Mouse (Mus musculus): ENCODE data around the gene Apom.
"Not testable (repeated sequence)": the region's sequence is repeated elsewhere in the genome, so short reads cannot be mapped to it uniquely, and the experiment has no call there.

The Apom gene

DNA sequence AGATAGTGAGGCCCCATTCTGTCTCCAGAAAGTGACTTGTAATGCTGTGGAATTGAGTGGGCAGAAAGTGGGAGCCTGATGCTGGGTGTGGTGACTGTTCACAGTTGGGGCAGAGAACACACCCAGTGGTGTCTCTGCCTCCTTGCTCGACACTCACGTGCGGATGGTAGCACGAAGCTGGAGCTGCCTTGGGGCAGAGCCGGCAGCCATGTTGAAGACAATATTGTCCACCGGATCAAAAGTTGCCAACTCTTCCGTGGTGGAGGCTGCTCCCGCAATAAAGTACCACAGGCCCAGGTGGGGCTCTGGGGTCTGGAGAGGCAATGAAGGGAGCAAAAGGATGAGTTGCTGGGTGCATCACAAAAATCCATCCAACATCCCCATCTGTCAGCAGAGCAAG, 812 bp downstream of the Apom start:
- no peak for DNase-seq (ENCODE audit: extremely low read depth, low read depth, low spot score)

DNA sequence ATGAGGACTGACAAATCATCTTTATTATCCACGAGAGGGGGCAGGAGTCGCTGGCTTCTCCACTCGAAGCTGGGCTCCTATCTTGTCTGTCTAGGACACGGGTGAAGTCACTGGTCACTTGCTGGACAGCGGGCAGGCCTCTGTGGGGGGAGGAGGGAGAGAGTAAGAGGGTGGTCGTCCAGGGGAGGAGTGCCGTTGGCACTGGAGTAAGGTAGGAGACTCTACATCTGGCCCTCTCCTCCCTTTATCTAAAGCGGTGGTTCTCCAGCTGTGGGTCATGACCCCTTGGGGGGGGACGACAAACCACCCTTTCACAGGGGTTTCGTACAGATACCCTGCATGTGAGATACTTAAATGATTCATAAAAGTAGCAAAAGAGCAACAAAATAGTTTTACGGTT, 2.9 kb downstream of the Apom start:
- no peak for DNase-seq (ENCODE audit: extremely low read depth, low read depth, low spot score)

DNA sequence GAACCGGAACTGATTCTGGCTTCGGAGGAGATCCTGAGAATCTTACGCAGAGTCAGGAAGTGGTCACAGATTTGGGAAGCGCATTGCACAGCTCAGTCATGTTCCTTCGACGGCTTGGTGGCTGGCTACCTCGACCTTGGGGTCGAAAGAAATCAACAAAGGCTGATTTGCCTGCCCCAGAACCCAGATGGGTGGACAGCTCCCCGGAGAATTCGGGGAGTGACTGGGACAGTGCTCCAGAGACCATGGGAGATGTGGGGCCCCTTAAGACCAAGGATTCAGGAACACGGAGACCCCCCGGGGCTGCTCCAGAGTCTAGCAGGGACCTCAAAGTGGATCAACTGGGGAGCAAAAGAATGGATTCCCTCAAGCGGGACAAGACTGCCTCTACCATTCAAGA, 4.8 kb downstream of the Apom start:
- DNase-seq (ENCODE audit: extremely low read depth, low read depth, low spot score): no peak

DNA sequence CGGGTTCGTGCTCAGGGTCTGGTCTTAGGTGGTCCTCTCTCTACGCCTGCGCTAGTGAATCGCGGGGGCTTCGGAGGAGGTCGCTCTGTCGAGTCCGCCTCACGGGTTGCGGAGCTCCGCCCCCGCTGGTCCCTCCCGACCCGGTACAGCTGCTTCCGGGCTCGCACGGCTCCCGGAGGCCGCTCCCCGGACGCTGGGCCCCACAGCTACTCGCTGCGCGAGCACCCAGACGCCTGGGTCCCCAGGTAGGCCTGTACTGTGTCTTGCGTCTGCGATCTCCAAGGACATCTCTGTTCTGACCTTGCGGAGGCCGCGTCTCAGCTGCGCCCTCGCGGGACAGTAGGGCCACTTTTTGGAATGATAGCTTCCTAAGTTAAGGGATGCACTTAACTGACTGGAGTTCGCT, 5.6 kb downstream of the Apom start, which contains the start of gene D17H6S53E:
Gene D17H6S53E, plus strand, starts transcription at position 168 of the 406 bp plus-strand sequence.
- no peak for DNase-seq (ENCODE audit: extremely low read depth, low read depth, low spot score)

DNA sequence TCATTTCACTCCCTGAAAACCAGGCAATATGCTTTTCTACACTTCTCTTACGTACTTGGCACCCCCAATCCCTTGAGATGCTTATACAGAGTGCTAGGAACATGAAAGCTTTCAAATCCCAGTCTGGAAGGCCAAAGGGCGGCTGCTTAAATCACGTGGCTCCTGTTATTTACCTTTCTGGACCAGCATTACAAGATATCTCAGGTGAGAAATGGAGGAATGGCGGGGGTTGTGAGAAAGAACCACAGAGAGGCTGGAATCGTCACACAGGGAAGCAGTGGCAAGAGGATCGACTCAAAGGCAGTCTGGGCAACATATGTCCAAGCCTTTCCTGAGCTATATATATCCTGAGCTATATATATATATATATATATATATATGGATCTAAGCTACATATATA, 6.3 kb downstream of the Apom start:
- DNase-seq (ENCODE audit: extremely low read depth, low read depth, low spot score): no peak

DNA sequence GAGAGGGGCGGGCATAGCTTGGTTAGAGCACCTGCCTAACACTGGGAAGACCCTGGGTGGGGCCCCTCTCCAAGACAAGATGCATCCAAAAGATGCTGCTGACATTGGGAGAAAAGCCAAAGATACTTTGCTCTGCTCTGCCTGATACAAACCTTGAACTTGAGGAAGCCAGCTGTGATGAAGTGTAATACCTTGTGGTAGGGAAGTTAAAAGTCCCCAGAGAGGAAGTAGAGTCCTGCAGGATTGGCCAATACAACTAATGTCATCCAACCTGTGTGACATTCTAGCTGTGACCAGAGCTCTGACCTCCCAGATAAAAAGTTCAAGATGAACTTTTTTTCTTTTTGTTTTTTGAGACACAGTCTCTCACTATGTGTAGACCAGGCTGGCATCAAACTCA, 6.8 kb downstream of the Apom start:
- DNase-seq (ENCODE audit: extremely low read depth, low read depth, low spot score): no peak

DNA sequence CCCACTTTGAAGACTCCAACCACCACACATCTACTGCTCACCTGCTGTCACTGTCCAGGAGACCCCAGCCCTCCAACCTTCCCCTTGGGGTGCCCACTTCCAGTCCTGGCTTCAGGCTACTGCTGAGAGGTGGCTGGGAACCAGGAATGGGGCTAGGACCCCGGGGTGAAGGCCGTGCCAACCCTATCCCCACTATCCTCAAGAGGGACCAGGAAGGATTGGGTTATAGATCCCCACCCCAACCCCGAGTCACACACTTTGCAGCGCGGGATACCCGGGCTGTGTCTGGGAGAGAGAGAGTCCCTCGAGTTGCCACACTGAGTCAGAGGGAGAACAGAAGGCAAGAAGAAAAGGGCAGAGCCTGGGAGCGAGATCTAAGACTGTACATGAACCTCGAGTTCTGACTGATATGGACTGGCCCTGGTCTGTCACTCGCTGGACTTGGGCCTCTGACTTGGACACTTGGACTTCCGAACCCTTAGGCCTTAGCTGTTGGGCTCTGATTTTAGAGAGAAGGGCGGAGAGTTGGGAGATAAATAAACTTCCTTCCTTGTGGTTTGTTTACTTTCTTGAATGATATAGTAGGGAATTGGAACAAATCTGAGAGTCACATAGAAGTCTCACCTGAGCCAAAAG, 7.5 kb downstream of the Apom start:
- not testable (repeated sequence) for DNase-seq (ENCODE audit: extremely low read depth, low read depth, low spot score)

DNA sequence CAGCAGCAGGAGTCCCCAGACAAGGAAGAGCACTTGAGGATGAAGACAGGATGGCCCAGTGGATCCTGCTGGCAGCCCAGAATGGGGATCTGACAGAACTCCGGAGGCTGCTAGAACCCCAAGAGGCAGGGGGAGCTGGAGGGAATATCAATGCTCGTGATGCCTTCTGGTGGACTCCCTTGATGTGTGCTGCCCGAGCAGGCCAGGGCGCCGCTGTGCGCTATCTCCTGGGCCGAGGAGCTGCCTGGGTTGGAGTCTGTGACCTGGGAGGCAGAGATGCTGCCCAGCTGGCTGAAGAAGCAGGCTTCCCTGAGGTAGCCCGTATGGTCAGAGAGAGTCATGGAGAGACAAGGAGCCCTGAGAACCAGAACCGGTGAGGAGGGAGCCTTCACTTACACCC, 8.6 kb downstream of the Apom start:
- not testable (repeated sequence) for DNase-seq (ENCODE audit: extremely low read depth, low read depth, low spot score)

DNA sequence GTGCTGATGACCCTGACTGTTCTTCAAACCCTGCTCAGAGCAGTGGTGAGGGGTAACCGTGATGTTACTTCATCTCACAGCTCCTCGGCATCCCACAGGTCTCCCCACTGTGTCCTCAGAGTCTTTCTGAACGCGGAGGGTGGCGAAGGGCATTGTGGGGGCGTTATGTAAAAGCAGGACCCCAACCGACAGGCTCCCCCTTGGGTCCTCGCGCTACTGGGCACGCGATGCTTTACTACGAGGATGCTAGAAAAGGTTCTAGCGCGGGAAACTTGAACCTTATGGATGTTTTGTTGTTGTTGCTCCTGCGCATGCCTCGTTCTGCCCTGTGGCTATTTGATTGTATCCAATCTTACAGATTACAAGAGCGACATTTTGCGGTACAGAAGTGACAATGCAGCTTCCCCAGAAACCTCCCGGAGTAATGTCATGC, 10.0 kb downstream of the Apom start, which contains the start of gene Csnk2b:
Gene Csnk2b, minus strand, starts transcription at position 183 of the 433 bp plus-strand sequence.
- no peak for DNase-seq (ENCODE audit: extremely low read depth, low read depth, low spot score)

DNA sequence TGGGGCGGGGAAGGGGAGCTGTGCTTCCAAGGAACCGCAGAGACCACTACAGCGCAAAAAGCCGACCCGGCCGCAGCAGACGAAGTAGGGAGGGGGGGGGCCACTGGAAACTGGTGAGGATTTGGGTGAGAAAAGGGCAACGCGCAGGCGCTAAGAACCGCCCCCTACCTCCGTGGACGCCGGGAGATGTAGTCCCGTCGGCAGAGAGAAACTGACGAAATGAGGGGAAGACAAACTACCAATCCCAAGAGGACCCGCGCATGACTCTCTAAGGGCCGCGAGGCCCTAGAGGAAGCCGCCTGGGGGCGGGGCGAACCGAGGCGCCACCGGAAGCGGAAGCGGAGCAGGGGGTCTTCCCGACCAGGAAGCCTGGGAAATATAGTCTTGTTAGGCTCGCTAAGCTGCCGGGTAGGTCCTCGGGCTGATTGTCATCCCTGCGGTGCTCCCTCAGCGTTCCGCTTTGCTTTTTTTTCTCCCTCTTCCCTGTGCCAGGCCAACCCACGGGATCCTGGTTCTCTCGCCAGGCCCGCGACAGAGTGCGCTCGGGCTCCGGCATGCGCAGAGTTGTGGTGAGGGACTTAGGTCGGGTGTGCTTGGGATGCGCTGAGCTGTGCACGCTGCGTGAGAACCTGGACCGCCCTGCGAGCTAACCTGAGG, 10.6 kb downstream of the Apom start, which contains the start of gene Gpank1:
Gene Gpank1, plus strand, starts transcription at position 313 of the 657 bp plus-strand sequence.
- DNase-seq (ENCODE audit: extremely low read depth, low read depth, low spot score): peak; percentile 84

DNA sequence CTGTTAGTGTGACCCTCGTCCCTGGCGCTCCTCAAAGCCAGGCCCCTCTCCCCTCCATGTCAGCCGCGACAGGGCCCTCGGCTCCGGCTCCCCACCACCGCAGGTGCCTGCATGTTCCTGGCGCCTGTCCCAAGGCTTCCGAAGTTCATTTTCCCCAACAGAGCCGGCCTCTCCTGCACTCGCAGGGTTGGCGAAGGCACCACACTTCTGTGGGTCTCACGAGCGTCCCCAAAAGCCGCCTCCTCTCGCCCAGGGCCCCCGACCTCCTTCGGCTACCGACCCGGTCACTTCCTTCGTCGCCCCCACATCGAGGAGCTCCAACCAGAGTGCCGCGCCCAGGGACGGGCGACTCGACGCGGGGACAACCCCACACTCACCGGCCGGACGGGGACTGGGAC, 11.1 kb downstream of the Apom start:
- DNase-seq (ENCODE audit: extremely low read depth, low read depth, low spot score): no peak

DNA sequence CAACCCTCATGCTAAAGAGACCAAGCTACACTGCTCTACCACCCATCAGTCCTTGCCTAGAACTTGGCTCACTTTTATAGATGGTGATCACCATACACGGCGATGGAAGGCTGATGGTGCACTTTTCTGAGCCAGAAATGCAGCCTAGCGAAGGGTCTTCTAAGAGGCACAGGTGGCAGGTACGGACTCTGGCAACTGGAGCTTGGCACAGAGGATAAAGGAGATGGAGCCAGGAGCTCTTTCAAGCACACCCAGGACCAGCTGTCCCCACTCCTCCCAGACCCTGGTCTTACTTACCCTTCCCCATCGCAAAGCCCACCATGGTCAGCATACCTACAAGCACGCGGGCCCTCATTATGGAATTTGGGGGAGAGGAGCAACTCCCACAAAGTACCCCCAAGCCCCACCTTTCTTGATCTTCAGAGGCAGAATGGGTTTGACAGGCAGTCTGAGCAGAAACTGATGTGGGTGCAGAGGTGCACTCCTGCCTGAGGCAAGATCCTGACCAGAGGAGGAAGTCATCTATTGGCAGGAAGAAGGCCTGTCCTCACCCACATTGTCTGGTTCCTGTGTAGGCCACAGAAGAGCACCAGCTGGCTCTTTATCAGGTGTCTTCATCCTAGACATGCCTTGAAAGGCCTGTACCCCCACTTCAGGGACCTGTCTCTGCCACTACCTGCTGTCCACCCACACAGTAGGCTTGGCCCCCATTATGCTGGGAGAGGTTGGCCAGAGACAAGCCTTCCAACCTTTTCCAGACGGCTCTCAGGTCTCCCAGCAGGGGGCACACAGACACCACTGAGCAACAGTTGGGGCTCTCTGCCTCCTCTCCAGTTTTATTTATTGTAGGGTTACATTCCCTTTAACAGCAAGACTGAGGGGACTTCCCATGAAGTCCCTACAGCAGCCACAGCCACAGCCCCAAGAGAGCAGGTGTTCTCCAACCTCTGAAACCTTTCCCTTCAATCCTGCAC, 16.5 kb downstream of the Apom start, which contains the start of gene Ly6g5b:
Gene Ly6g5b, minus strand, starts transcription at position 383 of the 974 bp plus-strand sequence.
- no peak for DNase-seq (ENCODE audit: extremely low read depth, low read depth, low spot score)

DNA sequence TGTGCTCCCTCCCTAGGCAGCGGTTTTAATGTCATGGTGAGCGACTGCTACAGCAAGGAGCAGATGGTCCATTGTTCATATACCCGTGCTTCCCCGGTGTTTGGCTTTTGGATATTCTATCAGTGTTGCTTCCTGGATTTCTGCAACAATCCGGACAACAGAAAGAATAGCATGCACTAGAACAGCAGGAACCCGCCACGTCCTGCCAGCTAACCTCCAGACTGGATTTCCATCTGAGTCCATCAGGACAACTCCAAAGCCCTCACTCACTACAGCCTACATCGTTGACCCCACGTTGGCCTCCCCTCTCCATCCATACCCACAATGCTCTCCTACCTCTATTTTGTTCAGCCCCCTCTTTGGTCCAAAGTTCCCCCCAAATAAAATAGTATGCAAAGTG, 20.1 kb downstream of the Apom start:
- DNase-seq (ENCODE audit: extremely low read depth, low read depth, low spot score): no peak

DNA sequence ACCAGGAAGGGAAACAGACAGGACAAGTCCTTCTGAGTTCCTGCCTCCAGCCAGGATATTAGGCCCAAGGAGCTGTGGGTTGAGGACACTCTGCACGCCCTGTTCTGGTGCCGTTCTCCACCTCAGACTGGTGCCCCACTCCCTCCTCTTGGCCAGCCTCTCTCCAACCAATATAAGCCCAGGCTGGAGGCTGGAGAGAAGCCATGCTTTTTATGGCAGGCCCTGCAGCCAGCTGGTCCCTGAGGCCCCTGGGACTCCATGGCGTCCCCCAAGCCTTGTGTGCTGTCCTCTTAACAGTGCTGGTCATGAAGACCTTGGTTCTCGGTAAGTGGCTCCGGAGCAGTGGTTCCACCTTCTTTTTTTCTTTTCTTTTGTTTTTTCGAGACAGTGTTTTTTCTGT, 23.8 kb downstream of the Apom start, which contains the start of gene Ly6g5c:
Gene Ly6g5c, plus strand, starts transcription at position 183 of the 400 bp plus-strand sequence.
- no peak for DNase-seq (ENCODE audit: extremely low read depth, low read depth, low spot score)

DNA sequence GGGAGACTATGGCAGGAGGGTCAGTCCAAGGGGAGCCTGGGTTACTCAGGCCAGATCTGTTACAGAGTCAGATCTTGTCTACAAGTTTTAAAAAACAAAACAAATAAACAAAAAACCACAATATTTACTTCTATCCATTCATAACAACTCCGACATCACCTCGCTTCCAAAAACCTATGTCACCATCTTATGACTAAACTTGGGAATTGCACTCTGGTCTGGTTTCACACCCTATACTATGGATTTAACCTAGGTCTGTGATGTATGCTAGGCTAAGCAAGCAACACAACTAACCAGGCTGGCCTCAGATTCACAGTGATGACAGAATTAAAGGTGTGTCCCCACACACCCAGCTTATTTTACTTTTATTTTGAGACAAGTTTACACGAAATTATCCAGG, 25.3 kb downstream of the Apom start:
- DNase-seq (ENCODE audit: extremely low read depth, low read depth, low spot score): no peak

DNA sequence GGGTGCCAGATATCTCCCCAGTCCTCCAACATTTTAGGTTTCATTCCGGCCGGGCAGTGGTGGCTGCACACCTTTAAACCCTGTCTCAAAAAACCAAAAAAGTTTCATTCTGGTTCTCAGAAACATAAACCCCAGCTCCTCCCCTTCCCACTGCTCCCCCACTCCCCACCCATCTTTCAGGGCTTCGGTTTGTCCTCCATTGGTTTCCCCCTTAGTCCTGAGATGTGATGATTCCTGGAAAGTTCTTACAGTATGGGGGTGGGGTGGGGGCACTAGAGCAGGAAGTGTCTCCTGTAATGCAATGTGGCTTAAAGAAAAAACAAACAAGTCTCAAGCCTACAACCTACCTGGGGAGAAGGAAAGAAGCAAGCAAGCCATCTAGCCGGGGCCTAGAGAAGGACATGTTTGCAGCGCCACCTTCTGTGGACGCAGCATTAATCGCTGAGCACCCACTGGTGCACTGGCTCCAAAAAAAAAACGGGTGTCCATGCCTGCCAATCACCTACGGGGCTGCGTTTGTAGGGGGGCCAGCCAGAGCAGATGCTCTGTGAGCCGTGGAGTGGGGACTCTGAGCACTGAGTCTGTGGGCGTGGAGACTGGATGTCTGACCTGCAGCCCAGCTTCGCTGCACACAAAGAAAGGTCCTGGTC, 26.0 kb downstream of the Apom start:
- no peak for DNase-seq (ENCODE audit: extremely low read depth, low read depth, low spot score)

DNA sequence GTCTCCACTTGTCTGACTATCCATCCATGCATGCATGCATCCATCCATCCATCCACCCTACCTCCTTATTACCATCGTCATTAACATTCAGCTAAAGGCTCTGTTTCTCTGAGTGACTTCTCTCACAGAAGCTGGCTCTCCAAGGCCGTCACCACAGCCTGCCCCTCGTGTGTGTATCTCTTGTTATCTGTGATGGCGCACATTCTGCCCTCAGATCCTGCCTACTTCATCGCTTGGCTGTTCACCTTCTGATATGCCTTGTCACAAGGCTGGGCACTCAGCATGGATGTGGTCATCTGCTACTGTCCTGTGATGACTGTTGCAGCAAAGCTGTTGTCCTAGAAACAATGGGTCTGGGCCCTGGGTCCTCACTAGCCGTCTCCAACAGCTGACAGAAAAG, 27.1 kb downstream of the Apom start:
- DNase-seq (ENCODE audit: extremely low read depth, low read depth, low spot score): no peak

DNA sequence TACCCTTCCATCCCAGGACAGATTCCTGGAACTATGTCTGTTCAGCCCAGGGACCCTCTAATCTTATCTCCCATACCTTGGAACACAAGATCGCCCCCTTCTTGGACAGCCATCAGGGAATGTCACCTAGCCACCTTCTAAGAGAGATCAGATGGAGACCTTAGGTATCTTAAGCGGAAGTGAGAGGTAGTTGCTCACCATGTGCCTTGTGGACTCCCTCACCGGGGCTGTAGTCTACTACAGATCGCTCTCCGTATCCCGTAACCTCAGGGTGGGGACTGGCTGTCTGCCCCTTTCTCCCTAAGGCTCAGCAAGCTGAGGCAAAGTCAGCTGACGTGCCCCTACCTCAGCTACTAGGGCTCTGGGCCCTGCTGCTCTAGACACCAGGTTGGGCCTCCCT, 27.8 kb downstream of the Apom start:
- DNase-seq (ENCODE audit: extremely low read depth, low read depth, low spot score): no peak

DNA sequence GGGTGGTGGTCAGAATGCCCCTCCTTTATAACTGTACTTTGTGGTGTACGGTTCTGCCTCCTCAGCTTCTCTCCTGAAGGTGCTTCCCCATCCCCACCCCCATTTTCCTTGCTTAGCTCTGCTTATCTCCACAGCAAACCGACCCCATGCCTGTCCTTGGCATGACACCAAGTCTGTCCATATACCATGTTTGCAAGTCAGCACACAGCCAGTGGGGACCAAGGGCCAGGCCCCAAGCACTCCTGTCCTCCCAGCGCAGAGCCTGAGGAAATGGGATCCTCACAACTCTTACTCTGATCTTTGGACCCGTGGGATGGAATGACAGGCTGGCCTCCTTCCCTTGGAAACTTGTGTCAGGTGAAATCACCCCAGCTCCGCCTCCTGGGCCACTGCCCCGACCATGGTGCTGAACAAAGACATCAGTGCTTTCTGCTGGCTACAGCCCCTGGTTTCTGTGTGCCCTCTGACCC, 28.6 kb downstream of the Apom start:
- DNase-seq (ENCODE audit: extremely low read depth, low read depth, low spot score): no peak

DNA sequence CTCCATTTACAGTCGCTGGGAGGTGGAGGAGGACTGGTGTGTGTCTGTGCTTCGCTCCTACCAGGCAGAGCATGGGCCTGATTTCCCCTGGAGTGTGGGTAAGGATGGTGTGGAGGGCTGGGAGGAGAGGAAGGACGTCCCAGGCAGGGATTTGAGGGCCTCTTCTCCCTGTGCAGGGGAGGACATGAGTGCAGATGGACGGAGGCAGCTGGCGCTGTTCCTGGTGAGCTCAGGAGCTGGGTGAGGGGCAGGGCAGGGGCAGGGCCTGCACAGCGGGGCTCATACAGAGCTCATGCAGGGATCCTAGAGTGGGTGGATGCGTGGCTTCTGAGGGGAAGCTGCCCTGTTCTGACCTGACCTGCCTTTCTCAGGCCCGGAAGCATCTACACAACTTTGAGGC, 29.6 kb downstream of the Apom start:
- DNase-seq (ENCODE audit: extremely low read depth, low read depth, low spot score): no peak

DNA sequence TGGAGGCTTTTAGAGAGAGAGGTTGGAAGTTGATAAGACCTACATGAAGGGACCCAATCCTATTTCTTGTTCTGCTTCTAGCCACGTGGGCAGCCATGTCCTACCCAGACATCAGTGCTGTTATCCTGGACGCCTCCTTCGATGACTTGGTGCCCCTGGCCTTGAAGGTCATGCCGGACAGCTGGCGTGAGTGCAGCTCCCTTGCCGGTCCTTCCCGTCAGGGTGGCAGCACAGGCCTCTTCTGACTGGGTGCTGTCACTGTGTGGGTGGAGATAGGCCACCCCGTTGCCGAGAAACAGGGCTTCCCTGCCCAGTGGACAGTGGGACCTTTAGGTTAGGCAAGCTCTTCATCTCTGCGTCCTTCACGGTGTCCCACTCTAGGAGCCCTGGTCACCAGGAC, 30.7 kb downstream of the Apom start:
- DNase-seq (ENCODE audit: extremely low read depth, low read depth, low spot score): no peak
